Mouse (Mus musculus) megakaryocyte, embryonic 14.5 days (primary cell): ENCODE measurements around the gene Nup214. TPM values are rescaled to one million over a fixed set of nuclear protein-coding genes. Genes with fewer than 3 reads are reported as not detected.

ENCODE experiments used
- H3K27me3 ChIP-seq: replicated peaks from 2 replicates; pipeline ENCODE3; 2012; ENCODE audit warnings: inconsistent platforms
- H3K36me3 ChIP-seq: replicated peaks from 2 replicates; pipeline ENCODE3; 2012; ENCODE audit warnings: low read length, inconsistent platforms, mixed read lengths
- H3K4me1 ChIP-seq: 2 replicates; pipeline ENCODE4 v1.6.1; 2012; ENCODE audit warnings: inconsistent platforms
- H3K4me3 ChIP-seq: replicated peaks from 2 replicates; pipeline ENCODE3; 2012; ENCODE audit warnings: moderate library complexity, mild to moderate bottlenecking, inconsistent platforms
- H3K9me3 ChIP-seq: 2 replicates; pipeline ENCODE4 v1.6.1; 2012; ENCODE audit warnings: inconsistent platforms
- FLI1 ChIP-seq: IDR thresholded peaks from 2 replicates; pipeline ENCODE4 v1.6.1; 2012; ENCODE audit warnings: low read length, inconsistent platforms, mixed read lengths
- GATA1 ChIP-seq: IDR thresholded peaks from 3 replicates; pipeline ENCODE4 v1.6.1; 2012; ENCODE audit warnings: mixed read lengths, low read length, inconsistent platforms, borderline replicate concordance
- polyA plus RNA-seq: library from polyadenylated mRNA; stranded (reverse); fragments of >175 nt; gene quantifications from 2 replicates; pipeline ENCODE4 v1.2.3, GENCODE M21; 2012; ENCODE audit warnings: low replicate concordance; ENCODE audit not compliant: insufficient read depth

The Nup214 gene
- polyA plus RNA-seq, 1 experiment, result 14.4 TPM

GRCm38 (mm10) chr2:31996060-31996459 is 21.8 kb downstream of the Nup214 start:
- H3K9me3 ChIP-seq, result no peaks in the 10 kb centered on the region
- H3K27me3 ChIP-seq, result no peaks in the 10 kb centered on the region
- H3K4me3 ChIP-seq, result no peak overlapping the region
- TF ChIP-seq GATA1 (no peak), FLI1 (no peak)
- peaks cover 97% of the 10 kb centered on the region for H3K36me3 ChIP-seq
- no peaks in the 10 kb centered on the region for H3K4me1 ChIP-seq

- H3K27me3 ChIP-seq, result no peaks in the 10 kb centered on the region
- TF ChIP-seq GATA1 (no peak), FLI1 (no peak)
- no peaks in the 10 kb centered on the region for H3K9me3 ChIP-seq
- H3K4me1 ChIP-seq, result no peaks in the 10 kb centered on the region
- H3K36me3 ChIP-seq, result peaks cover 91% of the 10 kb centered on the region
- H3K4me3 ChIP-seq, result no peak overlapping the region
Observed at GRCm38 (mm10) chr2:31997539-31997938, 23.3 kb downstream of the Nup214 start.

- Histone ChIP-seq H3K4me1 (no peaks in the 10 kb centered on the region), H3K9me3 (no peaks in the 10 kb centered on the region), H3K4me3 (no peak overlapping the region), H3K36me3 (peaks cover 91% of the 10 kb centered on the region), H3K27me3 (no peaks in the 10 kb centered on the region)
- TF ChIP-seq FLI1, result no peak
- no peak for TF ChIP-seq GATA1
Observed at GRCm38 (mm10) chr2:31998443-31998842, 24.2 kb downstream of the Nup214 start.

- Histone ChIP-seq H3K9me3 (no peaks in the 10 kb centered on the region), H3K36me3 (peaks cover 93% of the 10 kb centered on the region), H3K4me1 (no peaks in the 10 kb centered on the region), H3K4me3 (no peak overlapping the region), H3K27me3 (no peaks in the 10 kb centered on the region)
- no peak for TF ChIP-seq FLI1
- TF ChIP-seq GATA1, result no peak
Observed at GRCm38 (mm10) chr2:32008311-32008710, 34.1 kb downstream of the Nup214 start.

GRCm38 (mm10) chr2:32008716-32009115 is 34.5 kb downstream of the Nup214 start:
- Histone ChIP-seq H3K4me1 (no peaks in the 10 kb centered on the region), H3K9me3 (no peaks in the 10 kb centered on the region), H3K4me3 (no peak overlapping the region), H3K27me3 (no peaks in the 10 kb centered on the region), H3K36me3 (peaks cover 93% of the 10 kb centered on the region)
- TF ChIP-seq FLI1, result no peak
- TF ChIP-seq GATA1, result no peak

- Histone ChIP-seq H3K4me3 (no peak overlapping the region), H3K36me3 (peaks cover 96% of the 10 kb centered on the region), H3K27me3 (no peaks in the 10 kb centered on the region), H3K9me3 (no peaks in the 10 kb centered on the region), H3K4me1 (no peaks in the 10 kb centered on the region)
- TF ChIP-seq GATA1 (no peak), FLI1 (no peak)
Observed at GRCm38 (mm10) chr2:32019704-32020103, 45.5 kb downstream of the Nup214 start.

GRCm38 (mm10) chr2:32020229-32020628 is 46.0 kb downstream of the Nup214 start:
- Histone ChIP-seq H3K27me3 (no peaks in the 10 kb centered on the region), H3K4me3 (no peak overlapping the region), H3K9me3 (no peaks in the 10 kb centered on the region), H3K4me1 (no peaks in the 10 kb centered on the region), H3K36me3 (peaks cover 97% of the 10 kb centered on the region)
- no peak for TF ChIP-seq GATA1
- TF ChIP-seq FLI1, result no peak

- Histone ChIP-seq H3K9me3 (no peaks in the 10 kb centered on the region), H3K4me1 (peaks cover 14% of the 10 kb centered on the region), H3K27me3 (no peaks in the 10 kb centered on the region), H3K36me3 (peaks cover 92% of the 10 kb centered on the region), H3K4me3 (no peak overlapping the region)
- no peak for TF ChIP-seq FLI1
- TF ChIP-seq GATA1, result no peak
Observed at GRCm38 (mm10) chr2:32024372-32024771, 50.1 kb downstream of the Nup214 start.

- Histone ChIP-seq H3K27me3 (no peaks in the 10 kb centered on the region), H3K4me1 (peaks cover 24% of the 10 kb centered on the region), H3K4me3 (no peak overlapping the region), H3K9me3 (no peaks in the 10 kb centered on the region), H3K36me3 (peaks cover 94% of the 10 kb centered on the region)
- TF ChIP-seq GATA1, result no peak
- no peak for TF ChIP-seq FLI1
Observed at GRCm38 (mm10) chr2:32029636-32030035, 55.4 kb downstream of the Nup214 start.

- no peak overlapping the region for H3K4me3 ChIP-seq
- peaks cover 91% of the 10 kb centered on the region for H3K36me3 ChIP-seq
Observed at GRCm38 (mm10) chr2:32033436-32033835, 59.2 kb downstream of the Nup214 start.

GRCm38 (mm10) chr2:32034206-32034605 is 60.0 kb downstream of the Nup214 start:
- Histone ChIP-seq H3K4me1 (peaks cover 44% of the 10 kb centered on the region), H3K9me3 (no peaks in the 10 kb centered on the region), H3K4me3 (no peak overlapping the region), H3K27me3 (no peaks in the 10 kb centered on the region), H3K36me3 (peaks cover 92% of the 10 kb centered on the region)
- no peak for TF ChIP-seq GATA1
- TF ChIP-seq FLI1, result no peak

More at GRCm38 (mm10) chr2:32033436-32033835, 59.2 kb downstream of the Nup214 start:
- H3K4me1 ChIP-seq, result peaks cover 36% of the 10 kb centered on the region
- TF ChIP-seq GATA1 (no peak), FLI1 (no peak)
- no peaks in the 10 kb centered on the region for H3K9me3 ChIP-seq
- H3K27me3 ChIP-seq, result no peaks in the 10 kb centered on the region
